Mouse (Mus musculus): ENCODE results near the gene Fosl1. TPM values are rescaled to one million over a fixed set of nuclear protein-coding genes. Genes with fewer than 3 reads are reported as not detected.

Gene Fosl1
- polyA plus RNA-seq, 1 experiment from 2014 or later, result 0.54 TPM

DNA sequence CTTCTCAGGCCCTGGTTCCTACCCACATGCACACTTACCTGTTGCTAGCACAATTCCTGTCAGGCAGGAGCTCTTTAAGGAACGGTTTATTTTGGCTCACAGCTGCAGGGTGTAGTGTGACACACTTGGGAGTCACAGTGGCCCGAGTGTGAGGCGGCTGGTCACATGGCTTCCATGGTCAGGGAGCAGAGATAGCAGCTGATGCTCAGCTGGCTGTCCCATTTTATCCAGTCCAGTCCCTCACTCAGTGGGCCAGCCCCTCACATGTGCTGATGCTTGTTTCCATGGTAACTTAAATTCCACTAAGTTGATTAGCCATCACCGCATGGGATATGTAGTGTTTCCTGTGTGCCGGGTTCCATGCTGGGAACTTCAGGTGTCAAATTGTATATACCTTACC, 35.4 kb upstream of the Fosl1 start:
- Histone ChIP-seq H3K4me2 (replicated peaks; ENCODE audit: low read depth, low read length) (no peak overlapping the region), H3K4me1 (ENCODE audit: insufficient read depth, low read length) (peaks cover 11% of the 10 kb centered on the region; the same call in 1 of the 2 replicates), H3K4me3 (ENCODE audit: low read length) (no peak overlapping the region), H3K27ac (ENCODE audit: low read length) (no peak overlapping the region), H3K9me3 (ENCODE audit: low read length) (no peaks in the 10 kb centered on the region), H3K27me3 (ENCODE audit: insufficient read depth, low read length) (no peaks in the 10 kb centered on the region), H3K36me3 (ENCODE audit: insufficient read depth, low read length) (no peaks in the 10 kb centered on the region), H3K9ac (replicated peaks; ENCODE audit: low read length) (no peak overlapping the region)
- ATAC-seq (ENCODE audit: low FRiP score, low TSS enrichment), result no peak
- 59% methylated on average over 5 of the region's 5 CpGs for WGBS

- Histone ChIP-seq H3K4me3 (ENCODE audit: low read length) (no peak overlapping the region), H3K4me2 (replicated peaks; ENCODE audit: low read depth, low read length) (no peak overlapping the region), H3K36me3 (ENCODE audit: insufficient read depth, low read length) (no peaks in the 10 kb centered on the region), H3K9ac (replicated peaks; ENCODE audit: low read length) (no peak overlapping the region), H3K4me1 (ENCODE audit: insufficient read depth, low read length) (no peaks in the 10 kb centered on the region), H3K27ac (ENCODE audit: low read length) (no peak overlapping the region), H3K27me3 (ENCODE audit: insufficient read depth, low read length) (no peaks in the 10 kb centered on the region), H3K9me3 (ENCODE audit: low read length) (no peaks in the 10 kb centered on the region)
- no peak for ATAC-seq (ENCODE audit: low FRiP score, low TSS enrichment)
- WGBS, result 74% methylated on average over 4 of the region's 4 CpGs
These were observed 33.5 kb upstream of the Fosl1 start for GRCm38 (mm10) chr19:5413840-5414239.

DNA sequence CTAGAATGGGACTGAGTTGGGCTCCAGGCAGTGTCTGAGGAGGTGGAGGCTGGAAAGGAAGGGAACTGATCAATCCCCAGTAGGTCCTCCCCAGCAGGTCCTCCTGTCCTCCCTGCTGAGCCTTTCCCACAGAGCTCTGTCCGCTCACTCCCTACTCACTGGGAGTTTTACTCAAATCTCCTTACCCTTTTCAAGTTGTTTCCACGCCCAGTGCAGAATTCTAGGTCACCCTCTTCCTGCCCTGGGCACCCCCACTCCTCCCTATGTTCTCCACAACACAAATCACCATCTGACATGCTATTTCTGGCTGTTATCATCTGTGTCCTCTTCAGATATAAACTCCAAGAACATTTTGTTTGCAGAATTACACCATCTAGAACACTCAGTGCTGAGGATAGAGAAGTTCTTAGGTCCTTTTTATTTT, 32.8 kb upstream of the Fosl1 start:
- WGBS, result 60% methylated on average over 2 of the region's 2 CpGs
- H3K9ac ChIP-seq (replicated peaks; ENCODE audit: low read length), result no peak overlapping the region
- ATAC-seq (ENCODE audit: low FRiP score, low TSS enrichment), result no peak

DNA sequence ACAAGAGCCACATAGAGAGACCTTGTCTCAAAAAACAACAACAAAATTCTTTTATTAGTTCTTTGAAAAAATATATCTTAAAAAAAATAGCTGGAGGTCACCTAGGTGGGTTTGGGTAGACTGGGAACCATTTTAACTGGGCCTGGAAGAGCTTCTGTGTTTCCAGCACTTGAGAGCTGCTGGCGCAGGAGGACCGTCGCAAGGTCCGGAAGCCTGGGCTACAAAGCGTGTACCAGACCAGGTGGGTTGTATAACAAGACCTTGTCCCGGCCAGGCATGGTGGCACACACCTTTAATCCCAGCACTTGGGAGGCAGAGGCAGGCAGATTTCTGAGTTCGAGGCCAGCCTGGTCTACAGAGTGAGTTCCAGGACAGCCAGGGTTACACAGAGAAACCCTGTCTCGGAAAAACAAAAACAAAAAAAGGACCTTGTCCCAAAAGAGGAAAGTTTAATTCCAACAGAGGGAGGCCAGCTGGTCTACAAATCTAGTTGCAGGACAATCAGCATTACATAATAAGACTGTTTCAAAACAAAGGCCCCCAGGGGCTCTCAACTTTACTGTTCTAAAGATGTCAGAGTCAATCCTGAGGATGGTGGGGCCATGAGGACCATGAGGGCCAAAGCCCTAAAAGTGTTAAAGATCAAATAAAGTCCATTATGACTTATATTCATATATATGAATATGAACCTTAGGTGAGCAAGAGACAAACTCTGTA, 28.4 kb upstream of the Fosl1 start:
- no peak overlapping the region for H3K4me2 ChIP-seq (replicated peaks; ENCODE audit: low read depth, low read length)
- H3K4me3 ChIP-seq (ENCODE audit: low read length), result no peak overlapping the region
- H3K27me3 ChIP-seq (ENCODE audit: insufficient read depth, low read length), result no peaks in the 10 kb centered on the region
- H3K9me3 ChIP-seq (ENCODE audit: low read length), result no peaks in the 10 kb centered on the region
- H3K36me3 ChIP-seq (ENCODE audit: insufficient read depth, low read length), result peaks cover 29% of the 10 kb centered on the region
- H3K4me1 ChIP-seq (ENCODE audit: insufficient read depth, low read length), result peaks cover 14% of the 10 kb centered on the region
- H3K9ac ChIP-seq (replicated peaks; ENCODE audit: low read length), result no peak overlapping the region
- ATAC-seq (ENCODE audit: low FRiP score, low TSS enrichment), result no peak
- 93% methylated on average over 7 of the region's 8 CpGs for WGBS
- no peak overlapping the region for H3K27ac ChIP-seq (ENCODE audit: low read length)

More for the DNA sequence above, 32.8 kb upstream of the Fosl1 start:
- Histone ChIP-seq H3K4me3 (ENCODE audit: low read length) (no peak overlapping the region), H3K36me3 (ENCODE audit: insufficient read depth, low read length) (0 out of 2 replicates have a peak, but pooled peaks cover 2% of the 10 kb centered on the region), H3K27ac (ENCODE audit: low read length) (no peak overlapping the region), H3K4me1 (ENCODE audit: insufficient read depth, low read length) (no peaks in the 10 kb centered on the region), H3K27me3 (ENCODE audit: insufficient read depth, low read length) (no peaks in the 10 kb centered on the region), H3K9me3 (ENCODE audit: low read length) (no peaks in the 10 kb centered on the region), H3K4me2 (replicated peaks; ENCODE audit: low read depth, low read length) (no peak overlapping the region)

- H3K4me3 ChIP-seq (ENCODE audit: low read length), result no peak overlapping the region
- no peak overlapping the region for H3K27ac ChIP-seq (ENCODE audit: low read length)
- H3K4me2 ChIP-seq (replicated peaks; ENCODE audit: low read depth, low read length), result no peak overlapping the region
- 90% methylated on average over 9 of the region's 9 CpGs for WGBS
- H3K4me1 ChIP-seq (ENCODE audit: insufficient read depth, low read length), result peaks cover 14% of the 10 kb centered on the region
- peaks cover 29% of the 10 kb centered on the region for H3K36me3 ChIP-seq (ENCODE audit: insufficient read depth, low read length)
- no peaks in the 10 kb centered on the region for H3K9me3 ChIP-seq (ENCODE audit: low read length)
- H3K9ac ChIP-seq (replicated peaks; ENCODE audit: low read length), result no peak overlapping the region
- H3K27me3 ChIP-seq (ENCODE audit: insufficient read depth, low read length), result no peaks in the 10 kb centered on the region
- no peak for ATAC-seq (ENCODE audit: low FRiP score, low TSS enrichment)
These were observed 27.7 kb upstream of the Fosl1 start for GRCm38 (mm10) chr19:5419630-5420029.

GRCm38 (mm10) chr19:5420579-5420978, 26.8 kb upstream of the Fosl1 start:
- no peak overlapping the region for H3K4me2 ChIP-seq (replicated peaks; ENCODE audit: low read depth, low read length)
- H3K27me3 ChIP-seq (ENCODE audit: insufficient read depth, low read length), result no peaks in the 10 kb centered on the region
- no peak overlapping the region for H3K4me3 ChIP-seq (ENCODE audit: low read length)
- H3K9ac ChIP-seq (replicated peaks; ENCODE audit: low read length), result no peak overlapping the region
- H3K9me3 ChIP-seq (ENCODE audit: low read length), result no peaks in the 10 kb centered on the region
- ATAC-seq (ENCODE audit: low FRiP score, low TSS enrichment), result no peak
- H3K27ac ChIP-seq (ENCODE audit: low read length), result no peak overlapping the region
- WGBS, result 93% methylated on average over 6 of the region's 6 CpGs
- H3K36me3 ChIP-seq (ENCODE audit: insufficient read depth, low read length), result peaks cover 29% of the 10 kb centered on the region
- H3K4me1 ChIP-seq (ENCODE audit: insufficient read depth, low read length), result peaks cover 14% of the 10 kb centered on the region

DNA sequence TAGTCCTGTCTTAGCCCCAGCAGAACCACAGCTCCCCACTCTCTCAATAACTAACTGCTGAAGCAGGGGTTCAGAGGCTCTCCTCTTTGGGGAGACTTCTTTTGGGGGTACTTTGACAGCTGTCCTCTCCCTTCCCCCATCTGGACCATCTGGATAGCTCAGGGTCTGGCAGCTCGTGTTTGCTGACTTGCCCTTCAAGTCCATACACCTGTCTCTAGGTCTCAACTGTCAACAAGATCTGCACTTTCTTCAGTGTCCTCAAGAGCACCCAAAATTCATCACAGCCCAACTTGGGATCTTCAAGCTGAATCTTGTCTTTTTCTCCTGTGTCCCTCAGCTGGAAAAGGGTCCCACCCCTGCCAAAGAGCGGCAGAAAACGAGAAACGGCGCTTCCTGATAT, 25.6 kb upstream of the Fosl1 start:
- Histone ChIP-seq H3K27ac (ENCODE audit: low read length) (no peak overlapping the region), H3K4me2 (replicated peaks; ENCODE audit: low read depth, low read length) (no peak overlapping the region), H3K9ac (replicated peaks; ENCODE audit: low read length) (no peak overlapping the region), H3K4me3 (ENCODE audit: low read length) (no peak overlapping the region), H3K4me1 (ENCODE audit: insufficient read depth, low read length) (peaks cover 26% of the 10 kb centered on the region), H3K36me3 (ENCODE audit: insufficient read depth, low read length) (peaks cover 36% of the 10 kb centered on the region), H3K27me3 (ENCODE audit: insufficient read depth, low read length) (no peaks in the 10 kb centered on the region), H3K9me3 (ENCODE audit: low read length) (no peaks in the 10 kb centered on the region)
- WGBS, result 89% methylated on average over 5 of the region's 5 CpGs
- no peak for ATAC-seq (ENCODE audit: low FRiP score, low TSS enrichment)

DNA sequence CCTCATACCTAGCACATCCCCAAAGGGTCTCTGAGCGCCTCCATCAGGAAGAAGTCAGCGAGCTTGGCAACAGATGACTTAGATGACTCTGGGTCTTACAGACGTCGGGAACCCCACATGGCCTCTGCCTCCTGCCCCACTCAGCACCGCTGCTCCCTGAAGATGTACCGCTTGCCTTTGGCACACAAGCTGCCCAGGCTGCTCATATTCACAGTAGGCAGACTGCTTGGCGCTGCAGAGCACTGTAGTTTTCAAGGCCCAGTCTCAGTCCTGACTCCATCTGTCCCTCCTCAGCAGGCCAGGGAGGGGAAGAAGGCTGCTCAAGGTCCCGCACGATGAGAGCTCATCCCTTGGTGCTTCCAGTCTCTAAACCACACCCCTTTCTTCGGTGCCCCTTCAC, 25.1 kb upstream of the Fosl1 start:
- Histone ChIP-seq H3K36me3 (ENCODE audit: insufficient read depth, low read length) (peaks cover 41% of the 10 kb centered on the region), H3K9ac (replicated peaks; ENCODE audit: low read length) (0 out of 2 replicates have a peak overlapping the region, but pooled peaks have one; percentile 11), H3K27me3 (ENCODE audit: insufficient read depth, low read length) (no peaks in the 10 kb centered on the region), H3K4me2 (replicated peaks; ENCODE audit: low read depth, low read length) (no peak overlapping the region), H3K4me3 (ENCODE audit: low read length) (no peak overlapping the region), H3K9me3 (ENCODE audit: low read length) (no peaks in the 10 kb centered on the region), H3K27ac (ENCODE audit: low read length) (no peak overlapping the region), H3K4me1 (ENCODE audit: insufficient read depth, low read length) (peaks cover 29% of the 10 kb centered on the region)
- ATAC-seq (ENCODE audit: low FRiP score, low TSS enrichment), result no peak
- WGBS, result 89% methylated on average over 10 of the region's 10 CpGs

- H3K36me3 ChIP-seq (ENCODE audit: insufficient read depth, low read length), result peaks cover 41% of the 10 kb centered on the region
- no peaks in the 10 kb centered on the region for H3K9me3 ChIP-seq (ENCODE audit: low read length)
- peaks cover 29% of the 10 kb centered on the region for H3K4me1 ChIP-seq (ENCODE audit: insufficient read depth, low read length)
- H3K27ac ChIP-seq (ENCODE audit: low read length), result no peak overlapping the region
- 82% methylated on average over 9 of the region's 9 CpGs for WGBS
- H3K9ac ChIP-seq (replicated peaks; ENCODE audit: low read length), result peak overlapping the region; percentile 87; the same call in 1 of the 2 replicates
- no peaks in the 10 kb centered on the region for H3K27me3 ChIP-seq (ENCODE audit: insufficient read depth, low read length)
- H3K4me3 ChIP-seq (ENCODE audit: low read length), result no peak overlapping the region; the same call in 1 of the 2 replicates
- peak overlapping the region; percentile 88; the same call in 1 of the 2 replicates for H3K4me2 ChIP-seq (replicated peaks; ENCODE audit: low read depth, low read length)
- no peak for ATAC-seq (ENCODE audit: low FRiP score, low TSS enrichment)
These were observed 24.4 kb upstream of the Fosl1 start for GRCm38 (mm10) chr19:5422895-5423443.

DNA sequence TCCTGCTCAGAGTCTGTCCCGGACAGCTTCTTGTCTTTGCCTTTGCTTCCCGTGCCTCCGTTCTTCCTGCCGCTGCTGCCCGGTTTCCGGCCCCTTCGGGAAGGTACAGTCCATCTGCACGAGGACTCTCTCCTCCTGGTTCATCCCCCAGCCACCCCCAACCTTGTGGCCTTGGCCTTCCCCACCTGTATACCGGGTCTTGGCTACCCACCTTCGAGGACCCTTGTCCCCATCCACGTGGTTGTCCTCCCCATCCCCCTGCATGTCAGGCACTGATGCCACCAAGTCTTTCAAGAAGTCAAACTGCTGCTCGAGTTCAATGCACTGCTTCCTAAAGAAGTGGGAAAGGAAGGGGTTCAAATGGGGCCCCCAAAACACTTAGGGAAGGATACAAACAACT, 23.8 kb upstream of the Fosl1 start:
- Histone ChIP-seq H3K4me3 (ENCODE audit: low read length) (peak overlapping the region; percentile 62), H3K36me3 (ENCODE audit: insufficient read depth, low read length) (peaks cover 41% of the 10 kb centered on the region), H3K9me3 (ENCODE audit: low read length) (no peaks in the 10 kb centered on the region), H3K4me2 (replicated peaks; ENCODE audit: low read depth, low read length) (peak overlapping the region; percentile 88), H3K27ac (ENCODE audit: low read length) (peak overlapping the region; percentile 93), H3K27me3 (ENCODE audit: insufficient read depth, low read length) (no peaks in the 10 kb centered on the region), H3K4me1 (ENCODE audit: insufficient read depth, low read length) (peaks cover 29% of the 10 kb centered on the region), H3K9ac (replicated peaks; ENCODE audit: low read length) (peak overlapping the region; percentile 87)
- no peak for ATAC-seq (ENCODE audit: low FRiP score, low TSS enrichment)
- WGBS, result 53% methylated on average over 12 of the region's 12 CpGs
